Mouse (Mus musculus) lung, postnatal 10 days (tissue): ENCODE data around the gene Hoxc11.

ENCODE experiments used
- DNase-seq: peaks from one replicate; pipeline ENCODE4 v3.0.0; 2021

Gene Hoxc11

GRCm38 (mm10) chr15:102937036-102937666 is 17.1 kb upstream of the Hoxc11 start:
- no peak for DNase-seq

- no peak for DNase-seq
Observed at GRCm38 (mm10) chr15:102939256-102940155, 14.7 kb upstream of the Hoxc11 start.

GRCm38 (mm10) chr15:102942739-102943467 is 11.3 kb upstream of the Hoxc11 start:
- peak; percentile 40 for DNase-seq

GRCm38 (mm10) chr15:102943468-102943813 is 10.8 kb upstream of the Hoxc11 start:
- no peak for DNase-seq

- DNase-seq = no peak
Observed at GRCm38 (mm10) chr15:102945185-102946077, 8.8 kb upstream of the Hoxc11 start.

- DNase-seq = no peak
Observed at GRCm38 (mm10) chr15:102947276-102947675, 7.0 kb upstream of the Hoxc11 start.

- DNase-seq = no peak
Observed at GRCm38 (mm10) chr15:102948842-102949241, 5.4 kb upstream of the Hoxc11 start.

GRCm38 (mm10) chr15:102949696-102950095 is 4.5 kb upstream of the Hoxc11 start:
- DNase-seq = no peak

- no peak for DNase-seq
Observed at GRCm38 (mm10) chr15:102950877-102951276, 3.4 kb upstream of the Hoxc11 start.

- no peak for DNase-seq
Observed at GRCm38 (mm10) chr15:102953561-102953960, 666 bp upstream of the Hoxc11 start.

GRCm38 (mm10) chr15:102955007-102955382 is 768 bp downstream of the Hoxc11 start:
- no peak for DNase-seq

GRCm38 (mm10) chr15:102955833-102956640 is 1.8 kb downstream of the Hoxc11 start:
- DNase-seq = no peak

- DNase-seq = no peak
Observed at GRCm38 (mm10) chr15:102956906-102957305, 2.7 kb downstream of the Hoxc11 start.

- DNase-seq = no peak
Observed at GRCm38 (mm10) chr15:102959663-102960191, 5.5 kb downstream of the Hoxc11 start.

GRCm38 (mm10) chr15:102961728-102962127 is 7.5 kb downstream of the Hoxc11 start:
- DNase-seq = no peak

GRCm38 (mm10) chr15:102962492-102962891 is 8.3 kb downstream of the Hoxc11 start:
- no peak for DNase-seq

GRCm38 (mm10) chr15:102963259-102963658 is 9.0 kb downstream of the Hoxc11 start:
- no peak for DNase-seq

GRCm38 (mm10) chr15:102963671-102964640 is 9.7 kb downstream of the Hoxc11 start:
- peak; percentile 20 for DNase-seq

GRCm38 (mm10) chr15:102965003-102965891 is 11.0 kb downstream of the Hoxc11 start:
- no peak for DNase-seq
